Mouse (Mus musculus): Measurements from ENCODE around the gene Nup205.

DNA sequence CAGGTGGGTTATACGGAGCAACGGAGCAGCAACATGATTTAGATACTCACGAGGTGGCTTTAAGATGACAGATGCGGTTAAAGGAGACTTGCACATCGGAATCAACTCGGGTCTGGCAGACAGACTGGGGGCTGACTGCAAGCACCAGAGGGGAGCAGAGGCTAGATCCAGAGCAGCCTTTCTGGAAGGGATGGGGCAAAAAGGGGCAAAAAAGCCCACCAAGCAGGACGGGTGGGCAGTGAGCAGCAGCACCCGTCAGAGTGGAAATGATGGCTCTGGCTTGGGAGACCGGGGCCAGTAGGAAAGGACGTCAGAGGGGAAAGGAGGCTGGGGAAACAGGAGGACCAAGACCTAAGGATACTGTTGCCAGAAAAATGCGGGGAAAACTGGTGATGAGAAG, 44.4 kb upstream of the Nup205 start:
- TF ChIP-seq CTCF (IDR thresholded peaks at IDR 0.05; ENCODE audit: borderline replicate concordance, insufficient read depth, low read length) (no peak), POLR2A (IDR thresholded peaks at IDR 0.05; ENCODE audit: low read depth, low read length) (no peak)
